Mouse (Mus musculus) left cerebral cortex, postnatal 14 days (tissue): ENCODE results near the gene Gm20489. TPM values are rescaled to one million over a fixed set of nuclear protein-coding genes. Genes with fewer than 3 reads are reported as not detected.

ENCODE experiments used
- DNase-seq, 2 experiments: peaks; one replicate each; pipeline ENCODE4 v3.0.0; 2021 to 2022; ENCODE audit warnings: low spot score in 2 of 2, mixed read lengths in 1 of 2
- intact Hi-C: fragments of 180-260 bp; cut with DNase I; formaldehyde crosslinking; loops from one replicate; pipeline ENCODE4 v1.15.1; 2025
- total RNA-seq, 2 experiments: library from RNA; stranded (reverse); gene quantifications; 2 replicates each; pipeline ENCODE4 v1.2.3; 2021

Gene Gm20489
- total RNA-seq, 2 experiments from 2014 or later = not detected

GRCm38 (mm10) chrX:101268025-101268754 is 633 bp downstream of the Gm20489 start, which contains the start of gene Il2rg:
TSS of gene Il2rg (minus strand) at chrX:101268255.
- no peak for DNase-seq
- intact Hi-C loops = no loop called here

GRCm38 (mm10) chrX:101266631-101267030 is 2.2 kb downstream of the Gm20489 start:
- DNase-seq = no peak
- intact Hi-C loops = no loop called here

DNA sequence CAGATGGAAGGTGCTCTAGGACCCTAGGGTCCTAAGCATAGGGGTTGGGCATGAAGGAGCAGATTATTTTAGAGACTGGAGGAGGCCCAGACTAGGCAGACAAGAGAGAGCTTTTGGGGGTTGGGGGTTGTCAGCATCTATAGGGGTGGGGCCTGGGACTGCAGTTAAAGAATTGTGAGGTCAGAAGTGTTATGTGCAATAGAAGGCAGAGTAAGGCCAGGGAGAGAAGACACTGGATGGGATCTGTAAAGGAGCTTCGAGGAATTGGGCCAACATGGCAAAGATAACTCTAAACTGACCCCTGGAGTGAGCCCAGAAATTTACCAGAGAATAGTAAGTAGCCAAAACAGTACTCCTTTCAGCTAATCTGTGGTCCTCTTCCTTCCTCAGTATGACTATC is 4.9 kb downstream of the Gm20489 start, which contains the start of gene Gm614:
Gene Gm614, minus strand, starts transcription at position 101 of the 400 bp plus-strand sequence.
- no peak for DNase-seq
- intact Hi-C loops = no loop called here

GRCm38 (mm10) chrX:101260441-101261325 is 8.1 kb downstream of the Gm20489 start:
- intact Hi-C loops = no loop called here
- no peak for DNase-seq

- intact Hi-C loops = no loop called here
- no peak for DNase-seq
Measured at GRCm38 (mm10) chrX:101256603-101257002, 12.2 kb downstream of the Gm20489 start.

- intact Hi-C loops = no loop called here
Measured at GRCm38 (mm10) chrX:101254740-101255139, 14.1 kb downstream of the Gm20489 start.

GRCm38 (mm10) chrX:101253952-101254729 is 14.7 kb downstream of the Gm20489 start, which contains the start of gene Foxo4:
TSS of gene Foxo4 (plus strand) at chrX:101254528.
- peak; percentile 84 to 85 for DNase-seq
- intact Hi-C loops = no loop called here

More at GRCm38 (mm10) chrX:101254740-101255139, 14.1 kb downstream of the Gm20489 start:
- DNase-seq = no peak

GRCm38 (mm10) chrX:101245011-101245410 is 23.8 kb downstream of the Gm20489 start:
- no peak for DNase-seq
- intact Hi-C loops = no loop called here

GRCm38 (mm10) chrX:101222796-101223162 is 46.0 kb downstream of the Gm20489 start:
- DNase-seq = no peak
- intact Hi-C loops = no loop called here

- intact Hi-C loops = no loop called here
Measured at GRCm38 (mm10) chrX:101221834-101222795, 46.7 kb downstream of the Gm20489 start, which contains the start of gene Snx12. TSS of gene Snx12 (minus strand) at chrX:101222563.

More at GRCm38 (mm10) chrX:101221834-101222795, 46.7 kb downstream of the Gm20489 start, which contains the start of gene Snx12:
- DNase-seq = peak; percentile 91 to 95

Other genes starting within 250 kb of the Gm20489 start
- gene Tex11, start 209.4 kb downstream of the Gm20489 start, total RNA-seq = under 1 TPM in 1 of 2 experiments, not detected in 1; 0.13 TPM
- gene Slc7a3, start 183.0 kb downstream of the Gm20489 start, total RNA-seq = 10 to 100 TPM in 1 of 2 experiments, 1 to 10 TPM in 1; 8.3 to 12.2 TPM
- gene Snx12, start 46.5 kb downstream of the Gm20489 start, total RNA-seq = 10 to 100 TPM; 61.7 to 73.7 TPM
- gene Foxo4, start 14.5 kb downstream of the Gm20489 start, total RNA-seq = 10 to 100 TPM; 13.6 to 15.4 TPM
- not detected for gene Gm614, start 5.0 kb downstream of the Gm20489 start, total RNA-seq
- gene Il2rg, start 768 bp downstream of the Gm20489 start, total RNA-seq = 1 to 10 TPM; 3.0 to 3.1 TPM
- gene Med12, start 5.0 kb upstream of the Gm20489 start, total RNA-seq = 10 to 100 TPM; 21.1 to 22.7 TPM
- 100 to 1,000 TPM; 220 to 223 TPM for gene Nlgn3, start 30.1 kb upstream of the Gm20489 start, total RNA-seq
- gene Gjb1, start 107.4 kb upstream of the Gm20489 start, total RNA-seq = 1 to 10 TPM; 1.3 to 4.7 TPM
- gene Zmym3, start 151.8 kb upstream of the Gm20489 start, total RNA-seq = 100 to 1,000 TPM; 138 to 143 TPM
- 100 to 1,000 TPM; 130 to 140 TPM for gene Nono, start 160.3 kb upstream of the Gm20489 start, total RNA-seq
- under 1 TPM; 0.90 to 0.91 TPM for gene Itgb1bp2, start 180.1 kb upstream of the Gm20489 start, total RNA-seq